9 mouse cellular contexts compared by ENCODE assay signal in the genomic region with DNA sequence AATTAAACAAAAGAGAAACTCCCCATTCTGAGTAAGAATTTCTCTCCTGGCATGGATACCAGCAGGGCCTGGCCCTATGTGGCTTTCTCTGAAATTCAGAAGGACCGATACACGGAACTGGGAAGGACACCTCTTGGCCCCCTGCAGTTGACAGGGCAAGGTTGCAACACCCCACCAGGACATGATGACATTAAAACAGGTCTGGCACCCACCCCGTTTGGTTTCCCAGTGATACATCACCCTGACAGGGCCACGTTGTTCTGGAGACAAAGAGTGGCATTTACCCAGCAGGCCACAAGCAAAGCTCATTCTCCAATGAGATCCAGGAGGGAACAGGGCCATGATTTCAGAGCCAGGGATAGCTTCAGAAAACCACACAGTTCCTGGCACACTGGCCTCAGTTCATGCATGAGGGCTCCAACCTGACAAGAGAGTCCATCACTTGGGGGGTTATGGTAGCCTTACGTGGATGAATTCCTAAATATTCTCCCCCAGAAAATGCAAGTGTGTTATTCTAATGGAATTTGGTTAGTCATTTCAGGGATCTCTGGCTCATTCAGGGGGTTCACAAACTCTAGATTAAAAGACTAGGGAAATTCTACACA. TPM values are rescaled to one million over a fixed set of nuclear protein-coding genes. Genes with fewer than 3 reads are reported as not detected.
"Had no signal": no experiment of that assay in that cellular context is flagged by ENCODE, and none has a peak within 500 bp of the region (broad histone marks: within the 10 kb centered on the region; RNA-seq: fewer than 3 reads in every experiment).

No protein-coding gene starts in this region.

- DNase-seq: kidney, postnatal 14 days; lung, adult 2 months; lung, postnatal 36 days; right cerebral cortex, postnatal 4 days; spleen, adult 18-20 months; thymus, adult 18-20 months; thymus, postnatal 14 days had no signal

RNA-seq across cellular contexts. Expression of a gene that starts 32.4 kb away (rescaled TPM):
- total RNA-seq: layer of hippocampus, postnatal 10 days; megakaryocyte progenitor cell, adult 5-6 weeks had no signal
